Mouse (Mus musculus) heart, embryonic 16.5 days (tissue): ENCODE measurements at regions not wholly inside any gene's neighbourhood (a gene's known extent, or its start where the extent isn't known, plus 50 kb on each side); places are given as distances from the start of the nearest gene placed in this dataset.

ENCODE experiments used
- ATAC-seq: fragments of 200-750 bp; cut with Nextera tagmentation; replicated peaks from 2 replicates; pipeline ENCODE4 v1.8.0; 2017; ENCODE audit warnings: moderate number of reproducible peaks; ENCODE audit not compliant: insufficient read depth, low FRiP score; ENCODE audit errors: extremely low read depth
- H3K27ac ChIP-seq: fragments of 300-500 bp; sonication (generic); 2 replicates; pipeline ENCODE4 v1.5.1; 2014; ENCODE audit warnings: mild to moderate bottlenecking, low read length, control low read depth, moderate library complexity
- H3K27me3 ChIP-seq: fragments of 300-500 bp; sonication (generic); 2 replicates; pipeline ENCODE4 v1.6.1; 2014; ENCODE audit warnings: low read length, mixed read lengths; ENCODE audit not compliant: control insufficient read depth, insufficient read depth
- H3K36me3 ChIP-seq: fragments of 300-500 bp; sonication (generic); 2 replicates; pipeline ENCODE4 v1.6.1; 2014; ENCODE audit not compliant: control insufficient read depth, insufficient read depth
- H3K4me1 ChIP-seq: fragments of 300-500 bp; sonication (generic); 2 replicates; pipeline ENCODE4 v1.6.1; 2014; ENCODE audit warnings: low read length, mixed read lengths; ENCODE audit not compliant: control insufficient read depth, insufficient read depth
- H3K4me2 ChIP-seq: fragments of 300-500 bp; sonication (generic); 2 replicates; pipeline ENCODE4 v1.6.1; 2014; ENCODE audit warnings: low read depth, mild to moderate bottlenecking, control low read depth, low read length
- H3K4me3 ChIP-seq: fragments of 300-500 bp; sonication (generic); 2 replicates; pipeline ENCODE4 v1.5.1; 2014; ENCODE audit warnings: mild to moderate bottlenecking, control low read depth, low read length
- H3K9ac ChIP-seq: fragments of 300-500 bp; sonication (generic); 2 replicates; pipeline ENCODE4 v1.6.1; 2014; ENCODE audit warnings: low read length, control low read depth
- H3K9me3 ChIP-seq: fragments of 300-500 bp; sonication (generic); replicated peaks from 2 replicates; pipeline ENCODE4 v1.6.1; 2016; ENCODE audit warnings: low read length; ENCODE audit not compliant: control insufficient read depth
- whole genome bisulfite sequencing: fragments of 180-500 bp; shearing (Covaris S2); extraction: QIAGEN DNeasy Blood & Tissue Kit; methylation state at CpG from one replicate; pipeline ENCODE4 v1.1.7; 2014; 5-methylcytosine and 5-hydroxymethylcytosine counted together

DNA sequence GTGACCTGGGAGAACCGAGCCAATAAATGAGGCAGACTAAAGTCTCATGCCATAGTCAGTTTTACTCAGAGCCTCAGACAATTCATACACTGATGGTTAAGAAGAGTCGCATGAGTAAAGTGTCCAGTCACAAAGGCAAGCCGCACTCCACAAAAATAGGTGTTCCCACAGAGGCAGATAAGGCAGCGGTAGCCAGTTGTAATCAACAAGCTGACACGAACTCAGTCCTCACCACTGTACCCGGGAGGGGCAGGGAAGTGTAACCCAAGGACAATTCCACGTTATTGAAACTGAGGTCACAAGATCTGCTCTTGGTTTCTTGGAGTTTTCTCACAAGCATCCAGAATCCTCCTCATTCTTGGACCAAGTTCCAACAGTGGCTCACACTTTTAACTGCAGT, 125.9 kb downstream of the Evx1 start:
- Histone ChIP-seq H3K27me3 (no peaks in the 10 kb centered on the region), H3K9ac (no peak overlapping the region), H3K27ac (peak overlapping the region; percentile 53), H3K9me3 (no peaks in the 10 kb centered on the region), H3K36me3 (no peaks in the 10 kb centered on the region), H3K4me3 (no peak overlapping the region), H3K4me2 (no peak overlapping the region), H3K4me1 (peaks cover 16% of the 10 kb centered on the region)
- WGBS, result 40% methylated on average over 7 of the region's 7 CpGs
- ATAC-seq, result peak; percentile 45

DNA sequence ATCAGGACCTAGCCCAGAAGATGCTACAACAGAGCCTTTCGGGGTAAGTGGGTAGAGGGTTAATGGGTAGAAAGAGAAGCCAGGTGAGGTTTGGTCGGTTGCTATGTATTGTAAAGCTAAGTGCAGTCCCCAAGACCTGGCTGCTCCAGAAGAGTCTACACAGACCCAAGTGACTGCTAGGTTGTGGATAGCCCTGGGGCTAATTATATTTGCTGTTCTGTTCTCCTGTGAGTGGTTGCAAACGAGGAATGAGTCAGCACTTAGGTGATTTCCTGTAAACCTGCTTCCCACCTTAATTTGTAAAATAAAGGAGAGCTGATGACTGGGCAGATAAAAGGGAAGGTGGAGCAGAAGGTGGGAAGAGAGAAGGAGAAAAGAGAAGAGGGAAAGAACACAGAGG, 126.9 kb downstream of the Evx1 start:
- WGBS, result 72% methylated on average over 3 of the region's 3 CpGs
- Histone ChIP-seq H3K27ac (no peak overlapping the region), H3K36me3 (no peaks in the 10 kb centered on the region), H3K27me3 (no peaks in the 10 kb centered on the region), H3K4me1 (peaks cover 15% of the 10 kb centered on the region), H3K9ac (no peak overlapping the region), H3K4me3 (no peak overlapping the region), H3K4me2 (no peak overlapping the region), H3K9me3 (no peaks in the 10 kb centered on the region)
- ATAC-seq, result no peak

- Histone ChIP-seq H3K27ac (no peak overlapping the region), H3K4me3 (no peak overlapping the region), H3K4me2 (peak overlapping the region; percentile 42), H3K9ac (no peak overlapping the region), H3K36me3 (no peaks in the 10 kb centered on the region), H3K4me1 (peaks cover 13% of the 10 kb centered on the region), H3K27me3 (no peaks in the 10 kb centered on the region), H3K9me3 (no peaks in the 10 kb centered on the region)
- whole genome bisulfite sequencing, result 45% methylated on average over 24 of the region's 24 CpGs
- ATAC-seq, result no peak
Observed at GRCm38 (mm10) chr6:52443112-52443984, 130.1 kb downstream of the Evx1 start.

DNA sequence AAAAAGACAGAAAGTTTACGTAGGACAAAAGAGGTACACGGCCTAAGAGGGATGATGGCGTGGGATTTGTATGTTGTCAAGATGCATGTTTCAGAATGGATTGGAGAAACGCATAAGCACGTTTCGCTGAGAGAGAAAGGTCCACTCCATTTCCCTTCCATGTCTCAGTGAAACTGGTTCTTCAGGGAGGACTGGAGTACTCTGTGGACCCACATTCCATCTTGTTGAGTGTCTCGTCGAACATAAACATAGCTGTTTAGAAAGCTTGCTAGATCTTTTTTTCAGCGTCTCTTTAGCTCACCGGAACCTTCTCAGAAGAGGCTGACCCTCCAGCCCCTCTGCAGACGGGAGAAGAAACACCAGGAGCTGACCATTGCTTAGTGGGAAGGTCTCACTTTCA, 145.5 kb downstream of the Evx1 start:
- 79% methylated on average over 11 of the region's 11 CpGs for WGBS
- no peaks in the 10 kb centered on the region for H3K4me1 ChIP-seq
- no peak overlapping the region for H3K27ac ChIP-seq
- H3K9me3 ChIP-seq, result peaks cover 7% of the 10 kb centered on the region
- no peak overlapping the region for H3K4me2 ChIP-seq
- no peak for ATAC-seq
- H3K36me3 ChIP-seq, result no peaks in the 10 kb centered on the region
- no peak overlapping the region for H3K4me3 ChIP-seq
- H3K9ac ChIP-seq, result no peak overlapping the region
- no peaks in the 10 kb centered on the region for H3K27me3 ChIP-seq

DNA sequence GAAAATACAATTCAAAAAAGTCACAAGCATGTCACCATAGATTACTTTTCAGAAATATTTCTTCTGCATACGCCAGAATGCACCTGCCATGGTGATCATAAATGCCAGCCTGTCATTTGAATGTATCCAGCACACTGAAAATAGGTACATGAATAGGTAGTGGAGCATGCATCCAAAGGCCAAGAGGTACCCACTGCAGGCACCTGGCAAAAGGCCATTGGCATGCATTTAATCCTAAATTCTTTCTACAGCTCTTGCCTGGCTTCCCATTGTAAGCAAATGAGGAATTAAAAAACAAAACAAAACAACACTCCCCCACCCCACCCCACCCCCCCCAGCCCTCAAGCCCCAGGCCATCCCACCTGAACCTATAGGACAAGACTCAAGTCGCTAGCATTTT, 147.9 kb downstream of the Evx1 start:
- H3K27ac ChIP-seq, result no peak overlapping the region
- H3K4me3 ChIP-seq, result no peak overlapping the region
- no peaks in the 10 kb centered on the region for H3K36me3 ChIP-seq
- no peaks in the 10 kb centered on the region for H3K27me3 ChIP-seq
- no peak overlapping the region for H3K4me2 ChIP-seq
- H3K9ac ChIP-seq, result no peak overlapping the region
- H3K9me3 ChIP-seq, result peaks cover 7% of the 10 kb centered on the region
- no peaks in the 10 kb centered on the region for H3K4me1 ChIP-seq
- ATAC-seq, result no peak
- WGBS, result 79% methylated on average over 2 of the region's 2 CpGs

DNA sequence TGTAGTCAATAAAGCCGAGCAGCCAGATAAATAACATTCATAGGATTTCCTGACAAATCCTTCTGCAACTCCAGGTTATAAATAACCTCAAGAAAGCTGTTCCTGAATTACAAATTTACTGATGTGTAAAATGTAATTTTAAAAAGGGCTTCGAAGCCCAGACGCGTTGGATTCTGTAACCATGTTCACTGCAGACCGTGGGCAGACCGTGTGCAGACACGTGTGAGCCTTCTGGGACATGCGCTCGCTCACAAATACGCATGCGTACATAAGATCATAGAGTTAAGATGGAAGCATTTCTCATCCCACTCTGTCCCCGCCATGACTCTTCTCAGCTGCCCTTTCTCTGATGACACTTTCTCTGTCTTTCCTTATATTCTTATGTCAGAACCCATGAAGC, 150.1 kb downstream of the Evx1 start:
- Histone ChIP-seq H3K36me3 (no peaks in the 10 kb centered on the region), H3K27ac (no peak overlapping the region), H3K4me2 (no peak overlapping the region), H3K4me1 (no peaks in the 10 kb centered on the region), H3K9me3 (no peaks in the 10 kb centered on the region), H3K27me3 (no peaks in the 10 kb centered on the region), H3K4me3 (no peak overlapping the region), H3K9ac (no peak overlapping the region)
- ATAC-seq, result no peak
- WGBS, result 89% methylated on average over 12 of the region's 12 CpGs

GRCm38 (mm10) chr6:52464571-52464970, 151.3 kb downstream of the Evx1 start:
- Histone ChIP-seq H3K27me3 (no peaks in the 10 kb centered on the region), H3K9me3 (no peaks in the 10 kb centered on the region), H3K4me3 (no peak overlapping the region), H3K4me2 (no peak overlapping the region), H3K36me3 (no peaks in the 10 kb centered on the region), H3K4me1 (no peaks in the 10 kb centered on the region), H3K27ac (no peak overlapping the region), H3K9ac (no peak overlapping the region)
- 70% methylated on average over 3 of the region's 3 CpGs for WGBS
- no peak for ATAC-seq

- Histone ChIP-seq H3K27me3 (no peaks in the 10 kb centered on the region), H3K9ac (no peak overlapping the region), H3K4me1 (no peaks in the 10 kb centered on the region), H3K27ac (no peak overlapping the region), H3K9me3 (no peaks in the 10 kb centered on the region), H3K36me3 (no peaks in the 10 kb centered on the region), H3K4me3 (no peak overlapping the region), H3K4me2 (no peak overlapping the region)
- WGBS, result 69% methylated on average over 9 of the region's 9 CpGs
- no peak for ATAC-seq
Observed at GRCm38 (mm10) chr6:52465834-52466525, 152.7 kb downstream of the Evx1 start.

- Histone ChIP-seq H3K9me3 (no peaks in the 10 kb centered on the region), H3K4me1 (no peaks in the 10 kb centered on the region), H3K4me3 (no peak overlapping the region), H3K36me3 (no peaks in the 10 kb centered on the region), H3K9ac (no peak overlapping the region), H3K27ac (no peak overlapping the region), H3K27me3 (no peaks in the 10 kb centered on the region), H3K4me2 (no peak overlapping the region)
- WGBS, result 70% methylated on average over 13 of the region's 13 CpGs
- ATAC-seq, result no peak
Observed at GRCm38 (mm10) chr6:52470831-52471230, 157.5 kb downstream of the Evx1 start.
